ENCODE assay signal across 17 mouse cellular contexts in the genomic region with DNA sequence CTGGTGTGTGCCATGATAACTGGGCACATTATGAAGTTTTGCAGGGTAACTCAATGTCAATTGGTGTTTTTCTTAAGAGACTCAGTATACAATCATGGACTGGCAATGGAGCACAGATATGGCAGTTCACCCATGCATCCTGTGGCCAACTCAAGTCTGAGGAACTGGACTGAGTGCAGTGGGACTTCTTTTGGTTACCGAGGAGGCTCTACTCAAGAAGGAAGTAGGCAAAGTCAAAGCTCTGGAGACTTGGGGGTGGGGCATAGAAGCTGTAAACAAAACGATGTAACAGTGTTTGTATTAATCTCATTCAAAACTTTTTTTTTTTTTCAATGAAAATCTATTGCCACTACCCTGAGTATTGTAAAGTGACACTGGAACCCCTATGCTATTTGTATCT.
DNase-seq lines count a peak whose midpoint lies in the region; ATAC-seq and TF ChIP-seq lines count a peak whose summit lies in the region.
"Had no signal": no experiment of that assay in that cellular context is flagged by ENCODE, and none has a peak within 500 bp of the region (broad histone marks: within the 10 kb centered on the region; RNA-seq: fewer than 3 reads in every experiment).

No protein-coding gene starts in this region.

- peaks cover 6% of the 10 kb centered on the region for H3K36me3 ChIP-seq in spleen, adult 2 months (ENCODE audit: control insufficient read depth, insufficient read depth, low read length)
- H3K36me3 ChIP-seq in midbrain, embryonic 14.5 days (ENCODE audit: control insufficient read depth, insufficient read depth, low read length), result peaks cover 56% of the 10 kb centered on the region
- H3K36me3 ChIP-seq in heart, adult 2 months (ENCODE audit: control insufficient read depth, insufficient read depth, low read length), result no peaks in the 10 kb centered on the region; the same call in 1 of the 2 replicates

- TF ChIP-seq EP300 in heart, adult 2 months (IDR thresholded peaks at IDR 0.05; ENCODE audit: insufficient read depth, low read depth, low read length), result no peak

- TF ChIP-seq CTCF in spleen, adult 2 months (IDR thresholded peaks at IDR 0.05; ENCODE audit: extremely low read depth, insufficient read depth, insufficient read length, insufficient replicate concordance), result no peak
- TF ChIP-seq CTCF in heart, adult 2 months (IDR thresholded peaks at IDR 0.05), result no peak

- H3K4me1 ChIP-seq in spleen, adult 2 months (ENCODE audit: control insufficient read depth, insufficient read depth, insufficient read length), result peaks cover 7% of the 10 kb centered on the region
- H3K4me1 ChIP-seq in midbrain, embryonic 14.5 days (ENCODE audit: control insufficient read depth, insufficient read depth, low read length), result no peaks in the 10 kb centered on the region
- H3K4me1 ChIP-seq in heart, adult 2 months (ENCODE audit: control insufficient read depth, insufficient read depth, low read length), result no peaks in the 10 kb centered on the region; the same call in 1 of the 2 replicates
- H3K4me1 ChIP-seq: embryonic facial prominence, embryonic 12.5 days; forebrain, embryonic 15.5 days; heart, embryonic 13.5 days had no signal

- ATAC-seq in megakaryocyte-erythroid progenitor cell, adult 5-6 weeks (replicated peaks; ENCODE audit: low FRiP score, low TSS enrichment, poor library complexity, severe bottlenecking), result 0 out of 2 replicates have a peak, but pooled peaks have one; percentile 20
- no peak for ATAC-seq in midbrain, embryonic 14.5 days (ENCODE audit: low FRiP score, low TSS enrichment)
- ATAC-seq: forebrain, embryonic 15.5 days; hindbrain, embryonic 16.5 days had no signal

- no peaks in the 10 kb centered on the region for H3K9me3 ChIP-seq in midbrain, embryonic 14.5 days (ENCODE audit: control insufficient read depth, low read length)
- H3K9me3 ChIP-seq: embryonic facial prominence, embryonic 12.5 days; forebrain, embryonic 15.5 days; heart, embryonic 13.5 days had no signal

- H3K79me2 ChIP-seq in heart, adult 2 months (replicated peaks; ENCODE audit: control insufficient read depth, insufficient read depth, low read length), result no peaks in the 10 kb centered on the region

- no peaks in the 10 kb centered on the region for H3K27me3 ChIP-seq in spleen, adult 2 months (ENCODE audit: control insufficient read depth, insufficient read depth, low read length)
- no peaks in the 10 kb centered on the region for H3K27me3 ChIP-seq in midbrain, embryonic 14.5 days (ENCODE audit: control insufficient read depth, insufficient read depth, low read length)
- H3K27me3 ChIP-seq in heart, adult 2 months (ENCODE audit: control insufficient read depth, insufficient read depth, low read length), result no peaks in the 10 kb centered on the region
- H3K27me3 ChIP-seq: embryonic facial prominence, embryonic 12.5 days; forebrain, embryonic 15.5 days; heart, embryonic 13.5 days had no signal

- no peak overlapping the region for H3K9ac ChIP-seq in midbrain, embryonic 14.5 days (replicated peaks; ENCODE audit: low read length)
- H3K9ac ChIP-seq in heart, adult 2 months (ENCODE audit: low read depth, low read length), result no peak overlapping the region
- H3K9ac ChIP-seq: embryonic facial prominence, embryonic 12.5 days; forebrain, embryonic 15.5 days; heart, embryonic 13.5 days had no signal

- no peak overlapping the region for H3K4me2 ChIP-seq in midbrain, embryonic 14.5 days (ENCODE audit: low read length)
- H3K4me2 ChIP-seq: embryonic facial prominence, embryonic 12.5 days; forebrain, embryonic 15.5 days; heart, embryonic 13.5 days had no signal

- 29% methylated on average over 2 of the region's 2 CpGs for WGBS in spleen, adult 2 months
- WGBS in midbrain, embryonic 14.5 days, result 95% methylated on average over 2 of the region's 2 CpGs
- 60% methylated on average over 2 of the region's 2 CpGs for WGBS in heart, adult 2 months

- TF ChIP-seq POLR2A in spleen, adult 2 months (IDR thresholded peaks at IDR 0.05; ENCODE audit: low read depth, low read length), result no peak
- no peak for TF ChIP-seq POLR2A in heart, adult 2 months (IDR thresholded peaks at IDR 0.05; ENCODE audit: insufficient read depth, low read depth, low read length)

- intact Hi-C loops in heart, adult 2 months (cut with DNase I), result no loop called here

- DNase-seq in heart, adult 11 months, result peak; percentile 84
- no peak for DNase-seq in heart, adult 8-10 months (ENCODE audit: low spot score)
- peak; percentile 28 to 50 for DNase-seq in spleen, adult 2 months (ENCODE audit: low read depth in 1 of 2, low spot score in 2 of 2)
- DNase-seq in spleen, adult 12 weeks (ENCODE audit: low spot score), result no peak
- no peak for DNase-seq in midbrain, embryonic 14.5 days
- DNase-seq in gastrocnemius, postnatal 25 days, result no peak
- no peak for DNase-seq in heart, adult 2 months
- DNase-seq: adrenal gland, postnatal 10 days; cerebellum, adult 11 months; cerebellum, adult 8-10 months; cerebellum, postnatal 14 days; heart, postnatal 36 days had no signal

- no peak overlapping the region for H3K4me3 ChIP-seq in spleen, adult 2 months (ENCODE audit: extremely low read depth, insufficient read depth, insufficient read length)
- no peak overlapping the region for H3K4me3 ChIP-seq in midbrain, embryonic 14.5 days (replicated peaks; ENCODE audit: low read depth, low read length)
- no peak overlapping the region for H3K4me3 ChIP-seq in heart, adult 2 months
- H3K4me3 ChIP-seq: embryonic facial prominence, embryonic 12.5 days; forebrain, embryonic 15.5 days; heart, embryonic 13.5 days had no signal

- peak overlapping the region; percentile 59; the same call in 1 of the 2 replicates for H3K27ac ChIP-seq in spleen, adult 2 months (ENCODE audit: insufficient read depth, low read length)
- H3K27ac ChIP-seq in midbrain, embryonic 14.5 days (replicated peaks; ENCODE audit: low read depth, low read length), result no peak overlapping the region
- H3K27ac ChIP-seq in heart, adult 2 months, result no peak overlapping the region
- H3K27ac ChIP-seq: embryonic facial prominence, embryonic 12.5 days; forebrain, embryonic 15.5 days; heart, embryonic 13.5 days had no signal

Comparison
In these comparisons a context has a peak if more than half of its experiments do, and no peak if none do; other contexts are left out.
1. DNase-seq: peak in heart, adult 11 months (single experiment) and spleen, adult 2 months (2 of 2); none in heart, adult 8-10 months (single experiment), spleen, adult 12 weeks (single experiment), midbrain, embryonic 14.5 days (single experiment), gastrocnemius, postnatal 25 days (single experiment) and heart, adult 2 months (0 of 2).